Mouse (Mus musculus) MEL (cell line): Measurements from ENCODE around the gene Pcbp4. TPM values are rescaled to one million over a fixed set of nuclear protein-coding genes. Genes with fewer than 3 reads are reported as not detected.

Experiments used
- DNase-seq: peaks from one replicate; pipeline ENCODE4 v3.0.0; 2011; ENCODE audit warnings: low read depth, low spot score
- H3K27ac ChIP-seq: 2 replicates; pipeline ENCODE4 v1.5.1; 2012; ENCODE audit warnings: low read depth, mild to moderate bottlenecking, control low read depth, low read length, moderate library complexity; ENCODE audit not compliant: control insufficient read depth
- H3K27me3 ChIP-seq, 2 experiments: fragments of 150-350 bp in 1 of 2; sonication (generic) in 1 of 2; 2 replicates each; pipeline ENCODE4 v1.6.1; 2012; ENCODE audit warnings: low read length in 2 of 2, mild to moderate bottlenecking in 2 of 2, improper control_type of control experiment in 1 of 2, moderate library complexity in 1 of 2; ENCODE audit not compliant: insufficient read depth in 2 of 2, control insufficient read depth in 1 of 2
- H3K36me3 ChIP-seq, 2 experiments: 2 replicates each; pipeline ENCODE4 v1.6.1; 2012 to 2014; ENCODE audit warnings: low read length in 2 of 2, improper control_type of control experiment in 1 of 2, inconsistent platforms in 1 of 2, mild to moderate bottlenecking in 1 of 2; ENCODE audit not compliant: insufficient read depth in 2 of 2, control insufficient read depth in 1 of 2
- H3K4me1 ChIP-seq, 2 experiments: fragments of 150-350 bp in 1 of 2; sonication (generic) in 1 of 2; 2 replicates each; pipeline ENCODE4 v1.6.1; 2012; ENCODE audit warnings: low read length in 2 of 2, improper control_type of control experiment in 1 of 2, mild to moderate bottlenecking in 1 of 2; ENCODE audit not compliant: insufficient read depth in 2 of 2, control insufficient read depth in 1 of 2
- H3K4me3 ChIP-seq, 2 experiments: fragments of 150-350 bp in 1 of 2; sonication (generic) in 1 of 2; 2 replicates each; pipeline ENCODE4 v1.5.1; 2012; ENCODE audit warnings: low read depth in 2 of 2, low read length in 2 of 2, mild to moderate bottlenecking in 2 of 2, moderate library complexity in 2 of 2, control low read depth in 1 of 2, improper control_type of control experiment in 1 of 2; ENCODE audit not compliant: control insufficient read depth in 1 of 2, insufficient read depth in 1 of 2
- H3K79me2 ChIP-seq: 2 replicates; pipeline ENCODE4 v1.6.1; 2012; ENCODE audit warnings: mild to moderate bottlenecking, low read length, moderate library complexity; ENCODE audit not compliant: control insufficient read depth, poor library complexity, insufficient read depth
- H3K9ac ChIP-seq: 2 replicates; pipeline ENCODE4 v1.6.1; 2012; ENCODE audit warnings: low read depth, mild to moderate bottlenecking, control low read depth, low read length, moderate library complexity; ENCODE audit not compliant: control insufficient read depth, poor library complexity, severe bottlenecking
- H3K9me3 ChIP-seq: fragments of 150-350 bp; sonication (generic); replicated peaks from 2 replicates; pipeline ENCODE4 v1.6.1; 2012; ENCODE audit warnings: mild to moderate bottlenecking, low read length, improper control_type of control experiment, moderate library complexity; ENCODE audit not compliant: insufficient read depth
- BHLHE40 ChIP-seq: IDR thresholded peaks from 2 replicates; pipeline ENCODE4 v1.6.1; 2012; ENCODE audit warnings: low read depth, mild to moderate bottlenecking, inconsistent platforms, low read length, improper control_type of control experiment, borderline replicate concordance
- CHD1 ChIP-seq: IDR thresholded peaks from 2 replicates; pipeline ENCODE4 v1.6.1; 2012; ENCODE audit warnings: low read depth, mild to moderate bottlenecking, inconsistent platforms, low read length, improper control_type of control experiment
- CTCF ChIP-seq, 3 experiments: IDR thresholded peaks in 2 of 3; conservative IDR thresholded peaks in 1 of 3; 2 replicates each; pipeline ENCODE4 v1.5.1; 2011 to 2012; ENCODE audit warnings: low read length in 3 of 3, low read depth in 2 of 3, mild to moderate bottlenecking in 2 of 3, improper control_type of control experiment in 1 of 3, inconsistent platforms in 1 of 3, mixed read lengths in 1 of 3, moderate library complexity in 1 of 3; ENCODE audit not compliant: control insufficient read depth in 1 of 3, insufficient read depth in 1 of 3, poor library complexity in 1 of 3, severe bottlenecking in 1 of 3
- E2F4 ChIP-seq: IDR thresholded peaks from 2 replicates; pipeline ENCODE4 v1.6.1; 2011; ENCODE audit warnings: low read depth, low read length, improper control_type of control experiment, borderline replicate concordance
- ELF1 ChIP-seq: IDR thresholded peaks from 2 replicates; pipeline ENCODE4 v1.6.1; 2014; ENCODE audit warnings: low read depth, mild to moderate bottlenecking, inconsistent platforms, low read length, improper control_type of control experiment, moderate library complexity
- EP300 ChIP-seq, 2 experiments: IDR thresholded peaks; 2 replicates each; pipeline ENCODE4 v1.6.1; 2011; ENCODE audit warnings: improper control_type of control experiment in 2 of 2, low read length in 2 of 2, low read depth in 1 of 2, mild to moderate bottlenecking in 1 of 2
- ETS1 ChIP-seq: IDR thresholded peaks from 2 replicates; pipeline ENCODE4 v1.6.1; 2012; ENCODE audit warnings: low read depth, mild to moderate bottlenecking, inconsistent platforms, low read length, improper control_type of control experiment, moderate library complexity
- GABPA ChIP-seq: IDR thresholded peaks from 2 replicates; pipeline ENCODE4 v1.6.1; 2012; ENCODE audit warnings: low read depth, mild to moderate bottlenecking, inconsistent platforms, low read length, improper control_type of control experiment, moderate library complexity
- HCFC1 ChIP-seq: IDR thresholded peaks from 2 replicates; pipeline ENCODE4 v1.6.1; 2012; ENCODE audit warnings: low read depth, mild to moderate bottlenecking, inconsistent platforms, low read length, improper control_type of control experiment, moderate library complexity
- JUND ChIP-seq: IDR thresholded peaks from 2 replicates; pipeline ENCODE4 v1.6.1; 2011; ENCODE audit warnings: low read depth, mild to moderate bottlenecking, improper control_type of control experiment, low read length
- KAT2A ChIP-seq: conservative IDR thresholded peaks from 2 replicates; pipeline ENCODE4 v1.6.1; 2012; ENCODE audit warnings: low read depth, low read length, improper control_type of control experiment, inconsistent platforms
- MAFK ChIP-seq: IDR thresholded peaks from 2 replicates; pipeline ENCODE4 v1.6.1; 2011; ENCODE audit warnings: low read depth, mild to moderate bottlenecking, low read length, improper control_type of control experiment, borderline replicate concordance
- MAZ ChIP-seq: IDR thresholded peaks from 2 replicates; pipeline ENCODE4 v1.6.1; 2012; ENCODE audit warnings: low read depth, mild to moderate bottlenecking, inconsistent platforms, low read length, improper control_type of control experiment
- MXI1 ChIP-seq: IDR thresholded peaks from 2 replicates; pipeline ENCODE4 v1.6.1; 2011; ENCODE audit warnings: mild to moderate bottlenecking, low read depth, low read length, improper control_type of control experiment
- MYC ChIP-seq: IDR thresholded peaks from 2 replicates; pipeline ENCODE4 v1.6.1; 2011; ENCODE audit warnings: low read depth, mild to moderate bottlenecking, low read length, improper control_type of control experiment, moderate library complexity
- NELFE ChIP-seq: IDR thresholded peaks from 2 replicates; pipeline ENCODE4 v1.6.1; 2011; ENCODE audit warnings: low read depth, low read length, improper control_type of control experiment
- NRF1 ChIP-seq: IDR thresholded peaks from 2 replicates; pipeline ENCODE4 v1.6.1; 2014; ENCODE audit warnings: low read depth, mild to moderate bottlenecking, inconsistent platforms, low read length, improper control_type of control experiment, moderate library complexity; ENCODE audit not compliant: poor library complexity, insufficient read depth, severe bottlenecking
- POLR2A ChIP-seq, 2 experiments: IDR thresholded peaks; 2 replicates each; pipeline ENCODE4 v1.6.1; 2011 to 2012; ENCODE audit warnings: low read length in 2 of 2, mild to moderate bottlenecking in 2 of 2, control low read depth in 1 of 2, improper control_type of control experiment in 1 of 2, low read depth in 1 of 2, moderate library complexity in 1 of 2; ENCODE audit not compliant: control insufficient read depth in 1 of 2, insufficient read depth in 1 of 2, poor library complexity in 1 of 2
- POLR2AphosphoS2 ChIP-seq: IDR thresholded peaks from 2 replicates; pipeline ENCODE4 v1.6.1; 2011; ENCODE audit warnings: low read length, improper control_type of control experiment
- POLR2AphosphoS5 ChIP-seq: IDR thresholded peaks from 2 replicates; pipeline ENCODE4 v1.6.1; 2012; ENCODE audit warnings: low read depth, borderline replicate concordance, mild to moderate bottlenecking, inconsistent platforms, low read length, moderate library complexity, mixed read lengths
- RAD21 ChIP-seq: IDR thresholded peaks from 2 replicates; pipeline ENCODE4 v1.6.1; 2011; ENCODE audit warnings: mild to moderate bottlenecking, low read depth, low read length, improper control_type of control experiment
- TAL1 ChIP-seq: IDR thresholded peaks from 2 replicates; pipeline ENCODE4 v1.6.1; 2012; ENCODE audit warnings: mild to moderate bottlenecking, inconsistent platforms, low read length, moderate library complexity, mixed read lengths
- TBP ChIP-seq: IDR thresholded peaks from 2 replicates; pipeline ENCODE4 v1.8.0; 2011; ENCODE audit warnings: low read depth, low read length, improper control_type of control experiment
- TCF12 ChIP-seq: IDR thresholded peaks from 2 replicates; pipeline ENCODE4 v1.6.1; 2014; ENCODE audit warnings: low read depth, mild to moderate bottlenecking, inconsistent platforms, low read length, improper control_type of control experiment, moderate library complexity
- USF1 ChIP-seq: IDR thresholded peaks from 2 replicates; pipeline ENCODE4 v1.6.1; 2014; ENCODE audit warnings: low read depth, mild to moderate bottlenecking, inconsistent platforms, low read length, improper control_type of control experiment, moderate library complexity
- ZC3H11A ChIP-seq: IDR thresholded peaks from 2 replicates; pipeline ENCODE4 v1.6.1; 2012; ENCODE audit warnings: low read depth, mild to moderate bottlenecking, inconsistent platforms, low read length, improper control_type of control experiment
- ZKSCAN1 ChIP-seq: IDR thresholded peaks from 2 replicates; pipeline ENCODE4 v1.6.1; 2012; ENCODE audit warnings: low read depth, mild to moderate bottlenecking, inconsistent platforms, low read length, improper control_type of control experiment, moderate library complexity
- ZMIZ1 ChIP-seq: IDR thresholded peaks from 2 replicates; pipeline ENCODE4 v1.6.1; 2012; ENCODE audit warnings: low read depth, mild to moderate bottlenecking, inconsistent platforms, low read length, improper control_type of control experiment, moderate library complexity
- polyA plus RNA-seq, 2 experiments: library from polyadenylated mRNA; stranded (reverse) in 1 of 2; unstranded in 1 of 2; fragments of >175 nt in 1 of 2; fragments of >200 nt in 1 of 2; gene quantifications; 2 replicates each; pipeline versions ENCODE4 v1.2.1 to v1.2.4; 2012; ENCODE audit warnings: low replicate concordance in 2 of 2, low read depth in 1 of 2; ENCODE audit not compliant: insufficient read length in 2 of 2, insufficient read depth in 1 of 2, missing spikeins in 1 of 2
- total RNA-seq: library from RNA; depleted of rRNA; stranded (reverse); fragments of 300-350 nt; gene quantifications from 2 replicates; pipeline ENCODE4 v1.2.3, GENCODE M21; 2012

The Pcbp4 gene
- total and polyA plus RNA-seq, 3 experiments: 7.7 to 36.6 TPM; not detected in 1

DNA sequence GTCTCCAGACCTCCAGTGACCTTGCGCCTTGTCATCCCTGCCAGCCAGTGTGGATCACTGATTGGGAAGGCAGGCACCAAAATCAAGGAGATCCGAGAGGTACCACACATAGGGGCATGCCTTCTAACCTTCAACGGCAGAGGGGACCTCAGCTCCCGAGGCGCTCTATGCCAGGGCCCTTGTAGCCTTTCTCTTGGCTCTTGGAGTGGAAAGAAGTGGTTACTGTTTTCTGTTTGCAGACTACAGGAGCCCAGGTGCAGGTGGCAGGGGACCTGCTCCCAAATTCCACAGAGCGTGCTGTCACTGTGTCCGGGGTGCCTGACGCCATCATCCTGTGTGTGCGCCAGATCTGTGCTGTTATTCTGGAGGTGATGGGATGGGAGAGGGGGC is 7.9 kb downstream of the Pcbp4 start:
- no peaks in the 10 kb centered on the region for H3K27me3 ChIP-seq
- no peak overlapping the region for H3K27ac ChIP-seq
- no peak overlapping the region for H3K4me3 ChIP-seq
- H3K4me1 ChIP-seq: no peaks in the 10 kb centered on the region
- H3K36me3 ChIP-seq: no peaks in the 10 kb centered on the region
- no peak overlapping the region for H3K9ac ChIP-seq
- no peak for DNase-seq
- TF ChIP-seq ELF1 (no peak), TCF12 (no peak), HCFC1 (no peak), CTCF (IDR thresholded peaks at IDR 0.05 in 2 of 3, conservative IDR thresholded peaks at IDR 0.05 in 1 of 3; ENCODE audit: control insufficient read depth in 1 of 3, insufficient read depth in 1 of 3, low read depth in 2 of 3, low read length in 3 of 3, poor library complexity in 1 of 3, severe bottlenecking in 1 of 3) (no peak), USF1 (no peak), POLR2AphosphoS2 (no peak), E2F4 (no peak), MAFK (no peak), MAZ (no peak), ZMIZ1 (no peak), JUND (no peak), POLR2AphosphoS5 (no peak), EP300 (IDR thresholded peaks at IDR 0.05; ENCODE audit: low read depth in 1 of 2, low read length in 2 of 2) (no peak), ETS1 (no peak), POLR2A (IDR thresholded peaks at IDR 0.05; ENCODE audit: control insufficient read depth in 1 of 2, insufficient read depth in 1 of 2, low read depth in 1 of 2, low read length in 2 of 2, poor library complexity in 1 of 2) (no peak), CHD1 (no peak)
- no peaks in the 10 kb centered on the region for H3K79me2 ChIP-seq
- H3K9me3 ChIP-seq: no peaks in the 10 kb centered on the region

DNA sequence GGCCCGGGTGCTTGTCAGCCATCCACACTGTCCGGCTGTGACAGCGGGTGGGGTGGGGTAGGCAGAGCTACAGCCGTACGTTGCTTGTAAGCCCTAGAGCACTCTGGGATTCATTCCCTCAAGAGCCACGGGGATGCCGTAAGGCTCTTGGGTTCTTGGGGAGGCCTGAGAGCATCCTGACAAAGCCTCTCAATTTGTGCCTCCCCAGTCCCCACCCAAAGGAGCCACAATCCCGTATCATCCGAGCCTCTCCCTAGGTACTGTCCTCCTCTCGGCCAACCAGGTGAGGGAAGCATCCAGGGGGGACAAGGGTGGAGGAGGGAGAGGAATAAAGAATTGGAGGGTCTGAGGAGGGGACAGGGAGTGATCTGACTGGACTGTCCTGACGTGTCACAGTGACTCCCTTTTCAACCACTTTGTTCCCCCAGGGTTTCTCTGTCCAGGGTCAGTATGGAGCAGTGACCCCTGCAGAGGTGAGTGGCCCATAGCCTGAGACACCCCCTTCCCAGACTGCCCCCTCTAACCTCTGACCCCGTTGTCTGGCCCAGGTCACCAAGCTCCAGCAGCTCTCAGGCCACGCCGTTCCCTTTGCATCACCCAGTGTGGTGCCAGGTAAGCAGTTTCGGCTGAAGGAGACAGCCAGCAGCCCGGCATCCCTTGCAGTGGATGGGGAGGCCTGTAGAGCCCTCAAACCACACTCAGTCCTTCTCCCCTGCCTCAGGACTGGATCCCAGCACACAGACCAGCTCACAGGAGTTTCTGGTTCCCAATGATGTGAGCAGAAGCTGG is 8.7 kb downstream of the Pcbp4 start:
- Histone ChIP-seq H3K27ac (no peak overlapping the region), H3K36me3 (no peaks in the 10 kb centered on the region), H3K4me3 (no peak overlapping the region), H3K9ac (no peak overlapping the region), H3K9me3 (no peaks in the 10 kb centered on the region), H3K27me3 (no peaks in the 10 kb centered on the region), H3K79me2 (no peaks in the 10 kb centered on the region)
- TF ChIP-seq ETS1 (no peak), GABPA (no peak), NRF1 (no peak), POLR2AphosphoS2 (no peak), MYC (no peak), KAT2A (no peak), EP300 (IDR thresholded peaks at IDR 0.05; ENCODE audit: low read depth in 1 of 2, low read length in 2 of 2) (no peak), TBP (no peak), BHLHE40 (no peak), NELFE (no peak), RAD21 (no peak), ZKSCAN1 (no peak), CHD1 (no peak), MXI1 (no peak), POLR2A (IDR thresholded peaks at IDR 0.05; ENCODE audit: control insufficient read depth in 1 of 2, insufficient read depth in 1 of 2, low read depth in 1 of 2, low read length in 2 of 2, poor library complexity in 1 of 2) (no peak), E2F4 (no peak), TAL1 (no peak), ZC3H11A (no peak)
- TF ChIP-seq, all 39 proteins: peak for 0
- H3K4me1 ChIP-seq: no peaks in the 10 kb centered on the region
- no peak for DNase-seq
